Mouse (Mus musculus) testis, postnatal 10 days (tissue): Measurements from ENCODE around the gene Nop53.

Experiments
- DNase-seq: peaks from one replicate; pipeline ENCODE4 v3.0.0; 2021; ENCODE audit warnings: low spot score

Gene Nop53

GRCm38 (mm10) chr7:15945721-15946536 is at the start of gene Nop53:
Gene Nop53 (minus strand): TSS chr7:15946074.
- peak; percentile 92 for DNase-seq

- no peak for DNase-seq
These were observed 47.9 kb upstream of the Nop53 start for GRCm38 (mm10) chr7:15993789-15994188.

- no peak for DNase-seq
These were observed 47.3 kb upstream of the Nop53 start for GRCm38 (mm10) chr7:15993152-15993551.

- DNase-seq: no peak
These were observed 45.9 kb upstream of the Nop53 start for GRCm38 (mm10) chr7:15991764-15992163.

GRCm38 (mm10) chr7:15987661-15988356 is 41.9 kb upstream of the Nop53 start:
- DNase-seq: no peak

- DNase-seq: no peak
These were observed 37.0 kb upstream of the Nop53 start for GRCm38 (mm10) chr7:15982729-15983407.

GRCm38 (mm10) chr7:15981538-15981937 is 35.7 kb upstream of the Nop53 start:
- DNase-seq: peak; percentile 64

GRCm38 (mm10) chr7:15980246-15980645 is 34.4 kb upstream of the Nop53 start:
- peak; percentile 62 for DNase-seq

- peak; percentile 73 for DNase-seq
These were observed 30.0 kb upstream of the Nop53 start for GRCm38 (mm10) chr7:15975904-15976303.

GRCm38 (mm10) chr7:15975451-15975850 is 29.6 kb upstream of the Nop53 start:
- peak; percentile 70 for DNase-seq

GRCm38 (mm10) chr7:15974712-15975111 is 28.8 kb upstream of the Nop53 start:
- peak; percentile 83 for DNase-seq

- DNase-seq: no peak
These were observed 26.4 kb upstream of the Nop53 start for GRCm38 (mm10) chr7:15972247-15972646.

- peak; percentile 40 for DNase-seq
These were observed 23.8 kb upstream of the Nop53 start for GRCm38 (mm10) chr7:15969674-15970073.

GRCm38 (mm10) chr7:15968322-15968721 is 22.4 kb upstream of the Nop53 start:
- no peak for DNase-seq

- DNase-seq: peak; percentile 90
These were observed 21.4 kb upstream of the Nop53 start, which contains the start of gene Ehd2 for GRCm38 (mm10) chr7:15967312-15967711. Gene Ehd2 (minus strand): TSS chr7:15967567.

GRCm38 (mm10) chr7:15966489-15966888 is 20.6 kb upstream of the Nop53 start:
- DNase-seq: no peak

- DNase-seq: no peak
These were observed 18.2 kb upstream of the Nop53 start for GRCm38 (mm10) chr7:15963798-15964652.

- peak; percentile 90 for DNase-seq
These were observed 16.7 kb upstream of the Nop53 start for GRCm38 (mm10) chr7:15962311-15963288.

- DNase-seq: no peak
These were observed 15.9 kb upstream of the Nop53 start for GRCm38 (mm10) chr7:15961798-15962197.

GRCm38 (mm10) chr7:15961239-15961638 is 15.4 kb upstream of the Nop53 start:
- DNase-seq: no peak
